Mouse (Mus musculus): ENCODE data around the gene Gm10283.
"Not testable (repeated sequence)": the region's sequence is repeated elsewhere in the genome, so short reads cannot be mapped to it uniquely, and the experiment has no call there.

The Gm10283 gene

GRCm38 (mm10) chr8:60503098-60503497, at the start of gene Gm10283:
Gene Gm10283, minus strand, starts transcription at chr8:60503198.
- DNase-seq (ENCODE audit: low read depth, low spot score): no peak

DNA sequence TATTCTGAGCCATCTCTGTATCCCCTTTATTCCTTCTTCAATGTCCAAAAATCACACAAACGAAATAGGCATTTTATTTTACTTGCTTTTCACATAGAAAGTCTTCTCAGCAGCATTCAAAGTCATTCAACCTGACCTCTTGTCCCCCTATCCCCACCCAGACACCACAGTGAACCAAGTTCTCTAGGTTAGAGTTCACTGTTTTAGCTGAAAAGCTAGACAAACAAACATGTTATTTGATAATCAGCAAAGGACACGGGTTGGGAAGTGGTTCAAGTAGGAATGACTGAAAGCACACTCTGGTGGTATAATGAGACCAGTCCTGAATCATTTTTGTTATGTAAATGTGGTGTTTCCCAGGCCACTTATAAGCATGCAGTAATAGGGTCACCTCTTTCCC, 31.9 kb upstream of the Gm10283 start:
- DNase-seq (ENCODE audit: low read depth, low spot score): no peak

DNA sequence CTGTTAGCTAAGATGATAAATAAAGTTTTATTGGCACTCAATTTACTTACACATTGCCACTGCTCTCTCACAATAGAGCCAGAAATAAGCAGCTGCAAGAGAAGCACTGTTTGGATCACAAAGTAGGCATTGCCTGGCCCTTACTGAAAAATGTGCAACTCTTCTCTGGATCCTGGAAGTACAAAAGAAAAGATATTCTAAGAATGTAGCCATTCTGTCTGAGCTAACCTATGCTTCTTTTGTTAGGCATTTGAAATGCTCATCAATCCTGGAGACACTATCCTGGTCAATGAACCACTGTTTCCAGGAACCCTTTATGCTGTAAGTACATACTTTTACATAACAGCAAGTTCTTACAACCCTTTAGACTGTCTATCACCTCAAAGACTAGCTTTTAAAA, 15.3 kb upstream of the Gm10283 start:
- DNase-seq (ENCODE audit: low read depth, low spot score): no peak

GRCm38 (mm10) chr8:60505653-60506521, 2.9 kb upstream of the Gm10283 start, which contains the start of gene Aadat:
Gene Aadat, plus strand, starts transcription at chr8:60505932.
- peak; percentile 56 for DNase-seq (ENCODE audit: low read depth, low spot score)

- not testable (repeated sequence) for DNase-seq (ENCODE audit: low read depth, low spot score)
Observed at GRCm38 (mm10) chr8:60495046-60495445, 8.0 kb downstream of the Gm10283 start.

DNA sequence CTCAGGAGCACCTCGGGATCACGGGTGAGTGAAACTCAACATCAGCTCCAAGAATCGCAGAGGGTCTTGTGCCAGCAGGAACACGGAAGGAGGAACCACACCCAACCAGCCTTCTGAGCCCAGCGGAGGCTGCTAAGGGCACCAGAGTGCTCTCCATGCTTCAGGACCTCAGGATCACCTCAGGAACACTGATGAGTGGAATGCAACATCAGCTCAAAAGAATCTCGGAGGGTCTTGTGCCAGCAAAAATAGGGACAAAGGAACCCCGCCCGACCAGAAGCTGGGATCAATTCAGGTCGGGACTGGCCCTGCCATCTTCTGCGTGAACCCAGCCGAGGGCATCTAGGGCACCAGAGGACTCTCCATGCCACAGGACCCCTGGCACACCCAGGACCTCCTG, 8.4 kb downstream of the Gm10283 start:
- DNase-seq (ENCODE audit: low read depth, low spot score): no peak

DNA sequence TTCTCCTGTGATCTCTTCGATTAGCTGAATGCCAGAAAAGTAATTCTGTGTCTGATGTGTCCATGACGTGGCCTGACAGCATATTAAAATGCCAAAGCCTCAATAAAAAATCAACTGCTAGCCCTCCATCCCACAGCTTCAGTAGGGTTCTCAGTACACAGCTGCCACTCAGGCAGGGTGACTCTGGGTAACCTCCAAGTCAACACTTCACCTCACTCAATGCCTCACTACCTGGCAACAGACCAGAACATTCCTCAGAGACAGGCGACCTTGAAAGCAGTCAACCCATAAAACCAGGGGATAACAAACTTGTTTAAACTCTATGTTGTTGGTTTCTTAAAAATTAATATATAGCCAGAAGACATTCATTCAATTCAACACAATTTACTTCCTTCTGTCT, 10.5 kb downstream of the Gm10283 start:
- no peak for DNase-seq (ENCODE audit: low read depth, low spot score)

GRCm38 (mm10) chr8:60491871-60492270, 11.1 kb downstream of the Gm10283 start:
- DNase-seq (ENCODE audit: low read depth, low spot score): no peak

- no peak for DNase-seq (ENCODE audit: low read depth, low spot score)
Observed at GRCm38 (mm10) chr8:60490147-60490546, 12.9 kb downstream of the Gm10283 start.

DNA sequence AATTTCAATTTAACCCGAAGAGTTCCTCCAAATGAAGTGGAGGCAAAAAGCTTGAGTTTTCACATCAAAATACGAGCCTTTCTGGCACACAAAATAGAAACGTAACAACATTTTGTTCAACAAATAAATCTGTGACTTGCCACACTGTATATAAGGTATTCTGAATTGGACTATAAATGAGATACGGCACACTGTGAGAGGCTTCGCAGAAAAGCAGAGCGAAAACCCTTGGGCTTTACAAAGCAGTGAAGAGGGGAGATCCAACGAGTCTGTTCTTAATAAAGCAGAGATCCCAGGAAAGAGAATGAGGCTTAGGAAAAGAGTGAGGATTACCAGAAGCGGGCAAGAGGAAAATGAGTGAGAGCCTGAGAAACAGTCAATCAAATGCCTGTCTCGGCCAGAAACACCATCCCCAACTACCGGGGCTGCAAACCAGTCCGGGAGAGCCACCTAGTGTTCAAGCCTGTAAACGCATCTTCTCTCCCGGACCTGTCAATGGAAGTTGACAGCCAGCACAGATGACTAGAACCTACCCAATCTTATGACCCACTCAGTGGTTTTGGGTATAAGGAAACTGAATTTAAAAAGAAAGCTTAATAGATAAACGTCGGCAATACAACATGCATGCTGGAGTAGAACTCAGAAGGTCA, 36.2 kb downstream of the Gm10283 start:
- DNase-seq (ENCODE audit: low read depth, low spot score): no peak

DNA sequence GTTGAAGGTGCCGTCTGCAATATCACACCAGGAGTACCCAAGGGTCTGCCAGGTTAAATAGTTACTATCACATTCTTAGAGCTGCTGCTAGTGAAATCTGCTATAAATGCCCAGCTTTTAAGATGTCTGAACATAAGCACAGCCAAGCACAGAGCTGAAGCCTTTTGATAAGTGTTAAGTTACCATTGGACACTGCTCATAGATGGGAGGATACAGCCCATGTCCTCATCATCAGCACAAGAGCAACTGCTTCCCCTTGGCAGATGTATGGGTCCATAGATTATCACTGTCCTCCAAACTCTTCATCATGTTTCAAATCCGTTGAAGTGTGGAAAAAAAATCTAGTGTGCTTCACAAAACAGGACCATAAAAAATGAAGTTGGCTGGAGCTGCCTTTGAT, 53.7 kb downstream of the Gm10283 start:
- DNase-seq (ENCODE audit: low read depth, low spot score): no peak

- DNase-seq (ENCODE audit: low read depth, low spot score): no peak
Observed at GRCm38 (mm10) chr8:60444989-60445388, 58.0 kb downstream of the Gm10283 start.

DNA sequence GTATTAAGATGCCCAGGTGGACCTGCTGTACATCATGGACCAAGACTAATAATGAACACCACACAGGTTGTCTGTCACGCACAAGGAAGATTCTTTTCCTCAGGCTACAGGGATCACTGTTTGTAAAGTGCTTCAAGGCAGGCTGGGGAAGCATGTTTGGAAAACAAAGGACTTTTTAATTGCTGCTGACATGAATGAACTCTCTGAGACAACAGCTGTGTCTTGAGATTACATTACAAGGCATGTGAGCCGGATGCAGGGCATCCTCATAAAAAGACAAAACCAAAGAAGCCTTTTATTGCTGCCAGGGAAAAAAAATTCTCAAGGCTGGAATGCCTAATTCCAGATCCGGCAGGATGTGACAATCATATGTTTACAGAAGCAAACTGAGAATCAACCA, 64.4 kb downstream of the Gm10283 start:
- no peak for DNase-seq (ENCODE audit: low read depth, low spot score)

DNA sequence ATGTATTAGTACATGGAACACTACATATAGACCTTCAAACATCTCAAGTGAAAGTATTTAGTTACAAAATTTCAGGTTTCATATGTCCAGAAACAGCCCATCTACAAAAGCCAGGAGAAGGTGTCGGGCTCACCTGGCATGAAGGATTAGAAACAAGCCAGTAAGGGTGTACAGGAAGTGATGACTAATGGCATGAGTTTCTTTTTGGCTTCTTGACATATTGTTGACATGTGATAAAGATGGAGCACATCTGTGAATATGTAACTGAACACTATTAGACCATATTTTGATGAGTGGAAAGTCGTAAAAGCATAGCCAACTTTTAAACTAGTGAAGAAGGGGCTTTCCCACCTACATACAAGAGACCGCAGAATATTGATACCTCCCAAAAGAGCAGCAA, 66.1 kb downstream of the Gm10283 start:
- DNase-seq (ENCODE audit: low read depth, low spot score): no peak

- DNase-seq (ENCODE audit: low read depth, low spot score): no peak
Observed at GRCm38 (mm10) chr8:60432649-60433048, 70.3 kb downstream of the Gm10283 start.

- DNase-seq (ENCODE audit: low read depth, low spot score): no peak
Observed at GRCm38 (mm10) chr8:60406358-60406757, 96.6 kb downstream of the Gm10283 start.

DNA sequence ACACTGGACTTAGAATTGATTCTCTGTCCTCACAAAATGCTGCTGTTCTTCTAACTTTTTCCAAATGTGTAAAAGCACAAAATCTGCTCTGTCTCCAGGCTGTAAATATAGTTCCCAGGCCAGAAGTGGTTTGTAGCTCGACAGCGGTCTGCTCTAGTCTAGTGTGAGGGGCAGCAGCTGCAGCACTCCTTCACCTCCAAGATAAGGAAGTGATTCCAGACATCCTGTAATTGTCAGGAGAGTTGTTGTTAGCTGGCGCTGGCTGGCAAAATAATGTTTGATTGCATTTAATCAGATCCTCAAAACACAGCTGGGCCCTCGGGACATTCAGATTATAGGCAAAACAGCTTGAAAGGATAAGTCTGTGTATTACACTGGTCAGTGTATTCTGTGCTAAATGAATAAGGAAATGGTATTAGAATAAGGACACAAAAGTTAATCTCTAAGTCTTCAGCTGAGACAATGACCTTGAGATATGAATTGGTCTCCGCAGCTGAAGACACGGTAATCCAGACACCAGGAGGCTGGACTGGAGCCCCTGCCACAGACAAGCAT, 97.9 kb downstream of the Gm10283 start:
- no peak for DNase-seq (ENCODE audit: low read depth, low spot score)

- no peak for DNase-seq (ENCODE audit: low read depth, low spot score)
Observed at GRCm38 (mm10) chr8:60393675-60394074, 109.3 kb downstream of the Gm10283 start.

DNA sequence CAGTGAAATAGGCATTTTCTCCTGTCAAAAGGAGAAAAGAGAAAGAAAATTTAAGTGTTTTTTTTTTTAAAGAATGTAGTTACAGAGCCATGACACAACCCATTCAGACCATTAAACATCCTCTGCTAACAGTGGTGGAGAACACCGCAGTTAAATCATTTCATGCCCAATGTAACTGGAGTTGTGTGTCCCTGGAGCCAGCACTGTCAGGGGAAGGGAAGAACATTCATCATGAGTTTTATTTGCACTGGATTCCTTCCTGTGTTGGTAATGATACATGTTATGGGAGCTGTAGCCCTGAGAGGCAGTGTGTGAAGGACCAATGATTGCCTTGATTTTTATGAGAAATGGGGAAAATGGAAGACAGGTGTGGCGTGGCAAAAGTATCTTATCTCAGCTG, 116.4 kb downstream of the Gm10283 start:
- no peak for DNase-seq (ENCODE audit: low read depth, low spot score)
